Mouse (Mus musculus): Measurements from ENCODE around the gene Spag7.
A peak's percentile ranks its signal among the peaks of the same experiment; 100 is the strongest.

Gene Spag7

GRCm38 (mm10) chr11:70681170-70681569 is 12.0 kb upstream of the Spag7 start:
- no peak for DNase-seq (ENCODE audit: low read depth, low spot score)

GRCm38 (mm10) chr11:70679894-70680293 is 10.7 kb upstream of the Spag7 start:
- no peak for DNase-seq (ENCODE audit: low read depth, low spot score)

GRCm38 (mm10) chr11:70679361-70679760 is 10.1 kb upstream of the Spag7 start:
- DNase-seq (ENCODE audit: low read depth, low spot score), result no peak

- no peak for DNase-seq (ENCODE audit: low read depth, low spot score)
These were observed 9.4 kb upstream of the Spag7 start for GRCm38 (mm10) chr11:70678576-70678975.

GRCm38 (mm10) chr11:70678092-70678491 is 8.9 kb upstream of the Spag7 start:
- DNase-seq (ENCODE audit: low read depth, low spot score), result no peak

- peak; percentile 50 for DNase-seq (ENCODE audit: low read depth, low spot score)
These were observed 5.3 kb upstream of the Spag7 start for GRCm38 (mm10) chr11:70674501-70674900.

GRCm38 (mm10) chr11:70674014-70674413 is 4.8 kb upstream of the Spag7 start:
- DNase-seq (ENCODE audit: low read depth, low spot score), result no peak

- no peak for DNase-seq (ENCODE audit: low read depth, low spot score)
These were observed 2.3 kb upstream of the Spag7 start for GRCm38 (mm10) chr11:70671333-70672047.

GRCm38 (mm10) chr11:70670483-70670882 is 1.3 kb upstream of the Spag7 start:
- no peak for DNase-seq (ENCODE audit: low read depth, low spot score)

GRCm38 (mm10) chr11:70669582-70670345 is 548 bp upstream of the Spag7 start:
- DNase-seq (ENCODE audit: low read depth, low spot score), result peak; percentile 97

- no peak for DNase-seq (ENCODE audit: low read depth, low spot score)
These were observed 863 bp downstream of the Spag7 start for GRCm38 (mm10) chr11:70668335-70668770.

- DNase-seq (ENCODE audit: low read depth, low spot score), result no peak
These were observed 1.7 kb downstream of the Spag7 start for GRCm38 (mm10) chr11:70667271-70668150.

- DNase-seq (ENCODE audit: low read depth, low spot score), result no peak
These were observed 2.5 kb downstream of the Spag7 start for GRCm38 (mm10) chr11:70666687-70667086.

GRCm38 (mm10) chr11:70664741-70665140 is 4.5 kb downstream of the Spag7 start:
- DNase-seq (ENCODE audit: low read depth, low spot score), result no peak

- DNase-seq (ENCODE audit: low read depth, low spot score), result no peak
These were observed 5.3 kb downstream of the Spag7 start for GRCm38 (mm10) chr11:70663957-70664356.

GRCm38 (mm10) chr11:70663101-70663500 is 6.1 kb downstream of the Spag7 start:
- DNase-seq (ENCODE audit: low read depth, low spot score), result no peak

- no peak for DNase-seq (ENCODE audit: low read depth, low spot score)
These were observed 8.6 kb downstream of the Spag7 start for GRCm38 (mm10) chr11:70660571-70660970.

GRCm38 (mm10) chr11:70658942-70659341 is 10.3 kb downstream of the Spag7 start:
- DNase-seq (ENCODE audit: low read depth, low spot score), result peak; percentile 87

GRCm38 (mm10) chr11:70658521-70658920 is 10.7 kb downstream of the Spag7 start:
- DNase-seq (ENCODE audit: low read depth, low spot score), result no peak

GRCm38 (mm10) chr11:70657991-70658390 is 11.2 kb downstream of the Spag7 start:
- no peak for DNase-seq (ENCODE audit: low read depth, low spot score)

GRCm38 (mm10) chr11:70657573-70657972 is 11.6 kb downstream of the Spag7 start:
- no peak for DNase-seq (ENCODE audit: low read depth, low spot score)

GRCm38 (mm10) chr11:70656964-70657363 is 12.3 kb downstream of the Spag7 start, which contains the start of gene Eno3:
Gene Eno3, plus strand, starts transcription at chr11:70657202.
- no peak for DNase-seq (ENCODE audit: low read depth, low spot score)
